Mouse (Mus musculus): ENCODE measurements around the gene Ifnar2. TPM values are rescaled to one million over a fixed set of nuclear protein-coding genes. Genes with fewer than 3 reads are reported as not detected.
A peak's percentile ranks its signal among the peaks of the same experiment; 100 is the strongest.

Gene Ifnar2
- polyA plus RNA-seq, 1 experiment from 2014 or later, result 40.4 TPM

DNA sequence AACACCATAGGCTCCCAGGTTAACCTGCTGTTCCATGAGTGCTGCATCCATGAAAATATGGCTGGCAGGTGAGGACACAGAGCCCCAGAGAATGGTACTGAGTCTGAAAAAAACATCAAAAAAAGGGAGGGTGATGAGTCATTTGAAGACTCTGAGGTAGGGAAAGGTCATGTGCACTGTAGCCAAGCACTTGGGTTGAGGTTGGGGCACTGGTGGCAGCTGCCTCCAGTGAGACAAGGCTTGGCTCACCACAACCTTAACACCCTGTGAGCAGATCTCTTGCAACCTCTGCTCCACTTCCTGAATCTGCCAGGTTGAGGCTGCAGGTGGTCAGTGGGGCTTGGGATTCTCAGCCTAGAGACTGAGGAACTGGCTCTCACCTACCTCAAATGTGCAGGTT, 6.0 kb upstream of the Ifnar2 start:
- Histone ChIP-seq H3K4me2 (replicated peaks) (no peak overlapping the region), H3K27ac (no peak overlapping the region), H3K4me3 (replicated peaks; ENCODE audit: low read length) (no peak overlapping the region), H3K36me3 (replicated peaks; ENCODE audit: control insufficient read depth, insufficient read depth) (no peaks in the 10 kb centered on the region), H3K27me3 (ENCODE audit: control insufficient read depth, insufficient read depth, low read length) (no peaks in the 10 kb centered on the region), H3K9ac (no peak overlapping the region), H3K4me1 (replicated peaks; ENCODE audit: control insufficient read depth, insufficient read depth, low read length) (no peaks in the 10 kb centered on the region), H3K9me3 (ENCODE audit: control insufficient read depth, low read length) (no peaks in the 10 kb centered on the region)
- DNase-seq (ENCODE audit: low spot score) (no peak), ATAC-seq (ENCODE audit: low FRiP score) (no peak)

DNA sequence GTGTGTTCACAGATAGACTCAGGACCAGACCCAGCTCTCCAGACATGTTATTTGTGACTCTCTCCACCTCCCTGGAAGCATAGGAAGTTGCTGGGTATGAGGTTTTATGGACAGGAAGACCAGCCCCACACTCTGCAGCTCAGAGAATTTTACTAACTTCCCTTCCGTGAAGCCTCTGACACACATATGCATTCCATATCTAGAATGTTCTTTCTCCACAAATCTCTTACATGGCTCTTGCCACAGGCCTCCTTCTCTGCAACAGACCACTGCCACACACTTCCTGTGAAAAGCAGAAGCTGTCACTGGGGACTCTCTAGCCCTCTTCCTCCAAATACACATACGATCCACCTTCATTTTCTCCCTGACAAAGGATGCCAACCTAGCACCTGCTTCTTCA, 5.5 kb upstream of the Ifnar2 start:
- Histone ChIP-seq H3K9ac (no peak overlapping the region), H3K4me3 (replicated peaks; ENCODE audit: low read length) (no peak overlapping the region), H3K27me3 (ENCODE audit: control insufficient read depth, insufficient read depth, low read length) (no peaks in the 10 kb centered on the region), H3K36me3 (replicated peaks; ENCODE audit: control insufficient read depth, insufficient read depth) (no peaks in the 10 kb centered on the region), H3K27ac (no peak overlapping the region), H3K4me2 (replicated peaks) (no peak overlapping the region), H3K4me1 (replicated peaks; ENCODE audit: control insufficient read depth, insufficient read depth, low read length) (no peaks in the 10 kb centered on the region), H3K9me3 (ENCODE audit: control insufficient read depth, low read length) (no peaks in the 10 kb centered on the region)
- WGBS, result 88% methylated on average over 2 of the region's 2 CpGs
- ATAC-seq (ENCODE audit: low FRiP score), result no peak
- no peak for DNase-seq (ENCODE audit: low spot score)

DNA sequence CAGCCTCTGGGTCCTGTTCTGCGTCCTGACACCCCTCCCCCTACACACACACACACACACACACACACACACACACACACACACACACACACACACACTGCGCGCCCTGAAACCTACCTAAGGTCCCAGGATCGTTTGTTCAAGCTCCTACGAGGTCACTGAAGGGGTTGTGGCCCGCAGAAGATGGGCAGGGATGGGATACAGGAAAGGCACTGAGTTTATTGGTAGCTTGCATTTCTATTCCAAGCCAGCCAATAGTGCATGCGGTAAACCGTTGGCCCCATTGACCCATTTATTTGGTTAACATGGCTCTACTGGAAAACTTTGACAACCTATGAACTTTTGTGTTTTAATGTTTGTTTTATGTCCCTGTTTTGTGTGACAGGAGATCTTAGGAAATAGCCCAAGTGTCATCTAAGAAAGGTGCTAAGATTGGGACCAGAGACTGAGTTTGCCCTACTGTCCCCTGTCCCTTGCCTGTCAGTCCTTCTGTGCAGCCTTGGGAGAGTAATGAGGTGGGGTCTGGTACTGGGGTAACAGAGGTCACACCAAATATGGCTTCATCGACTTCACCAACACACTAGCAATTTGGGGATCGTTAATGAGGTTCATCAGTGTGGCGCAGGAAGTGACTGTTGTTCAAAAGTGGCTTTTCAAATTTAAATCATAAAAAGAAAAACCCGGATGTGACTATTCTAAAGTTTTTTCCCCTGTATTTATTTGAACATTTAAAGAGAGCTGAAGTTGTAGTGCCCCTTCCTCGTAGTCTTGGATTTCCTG, 1.1 kb downstream of the Ifnar2 start:
- Histone ChIP-seq H3K4me2 (replicated peaks) (peak overlapping the region; percentile 77), H3K27ac (peak overlapping the region; percentile 95), H3K4me3 (replicated peaks; ENCODE audit: low read length) (peak overlapping the region; percentile 92), H3K27me3 (ENCODE audit: control insufficient read depth, insufficient read depth, low read length) (no peaks in the 10 kb centered on the region), H3K4me1 (replicated peaks; ENCODE audit: control insufficient read depth, insufficient read depth, low read length) (peaks cover 10% of the 10 kb centered on the region), H3K9me3 (ENCODE audit: control insufficient read depth, low read length) (no peaks in the 10 kb centered on the region), H3K36me3 (replicated peaks; ENCODE audit: control insufficient read depth, insufficient read depth) (no peaks in the 10 kb centered on the region), H3K9ac (peak overlapping the region; percentile 94)
- ATAC-seq (ENCODE audit: low FRiP score) (no peak), DNase-seq (ENCODE audit: low spot score) (no peak)
- WGBS, result 48% methylated on average over 13 of the region's 13 CpGs

DNA sequence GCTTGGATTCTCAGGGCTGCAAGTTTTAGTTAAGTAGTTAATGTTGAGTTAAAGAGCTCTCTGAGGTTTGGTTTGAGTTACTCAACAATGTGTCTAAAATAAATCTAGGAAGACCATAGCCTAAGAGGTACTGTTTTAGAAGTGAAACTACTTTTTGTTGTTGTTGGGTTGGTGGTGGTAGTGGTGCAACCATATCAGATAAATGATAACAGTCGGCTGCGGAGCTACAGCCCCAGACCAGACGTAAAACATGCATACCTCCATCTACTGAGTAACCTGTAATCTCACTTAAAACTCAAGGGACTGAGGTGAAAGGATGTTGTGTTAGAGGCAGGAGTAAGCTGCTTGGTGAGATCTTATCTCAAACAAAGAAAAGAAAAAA, 1.7 kb downstream of the Ifnar2 start:
- Histone ChIP-seq H3K4me3 (replicated peaks; ENCODE audit: low read length) (no peak overlapping the region), H3K27me3 (ENCODE audit: control insufficient read depth, insufficient read depth, low read length) (no peaks in the 10 kb centered on the region), H3K4me1 (replicated peaks; ENCODE audit: control insufficient read depth, insufficient read depth, low read length) (peaks cover 10% of the 10 kb centered on the region), H3K9ac (no peak overlapping the region), H3K4me2 (replicated peaks) (peak overlapping the region; percentile 77), H3K27ac (no peak overlapping the region), H3K36me3 (replicated peaks; ENCODE audit: control insufficient read depth, insufficient read depth) (no peaks in the 10 kb centered on the region), H3K9me3 (ENCODE audit: control insufficient read depth, low read length) (no peaks in the 10 kb centered on the region)
- no peak for ATAC-seq (ENCODE audit: low FRiP score)
- 96% methylated on average over 3 of the region's 3 CpGs for WGBS
- no peak for DNase-seq (ENCODE audit: low spot score)

DNA sequence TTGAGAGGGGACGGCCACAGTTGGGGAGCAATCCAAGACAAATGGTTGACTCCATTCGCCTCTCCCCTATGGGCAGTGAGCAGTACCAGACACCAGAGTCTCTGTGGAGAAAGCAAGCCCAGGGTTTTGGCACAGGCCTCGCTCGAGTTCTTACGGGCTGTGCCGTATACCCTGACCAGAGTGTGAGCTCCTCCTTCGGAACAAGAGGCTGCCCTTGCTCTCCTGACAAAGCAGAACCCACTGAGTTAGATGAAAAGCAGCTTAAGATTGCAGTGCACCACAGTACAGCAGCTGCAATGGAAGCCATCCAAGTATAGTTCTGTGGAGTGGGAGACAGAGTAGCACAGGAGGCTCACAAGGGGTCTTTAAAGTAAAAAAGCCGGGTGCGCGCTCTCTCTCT, 4.1 kb downstream of the Ifnar2 start:
- H3K27me3 ChIP-seq (ENCODE audit: control insufficient read depth, insufficient read depth, low read length), result no peaks in the 10 kb centered on the region
- no peak overlapping the region for H3K4me3 ChIP-seq (replicated peaks; ENCODE audit: low read length)
- no peaks in the 10 kb centered on the region for H3K36me3 ChIP-seq (replicated peaks; ENCODE audit: control insufficient read depth, insufficient read depth)
- H3K9me3 ChIP-seq (ENCODE audit: control insufficient read depth, low read length), result no peaks in the 10 kb centered on the region
- peak overlapping the region; percentile 3; the same call in 1 of the 2 replicates for H3K27ac ChIP-seq
- H3K4me1 ChIP-seq (replicated peaks; ENCODE audit: control insufficient read depth, insufficient read depth, low read length), result peaks cover 10% of the 10 kb centered on the region
- H3K9ac ChIP-seq, result no peak overlapping the region
- no peak for DNase-seq (ENCODE audit: low spot score)
- H3K4me2 ChIP-seq (replicated peaks), result no peak overlapping the region
- no peak for ATAC-seq (ENCODE audit: low FRiP score)
- 91% methylated on average over 10 of the region's 10 CpGs for WGBS

DNA sequence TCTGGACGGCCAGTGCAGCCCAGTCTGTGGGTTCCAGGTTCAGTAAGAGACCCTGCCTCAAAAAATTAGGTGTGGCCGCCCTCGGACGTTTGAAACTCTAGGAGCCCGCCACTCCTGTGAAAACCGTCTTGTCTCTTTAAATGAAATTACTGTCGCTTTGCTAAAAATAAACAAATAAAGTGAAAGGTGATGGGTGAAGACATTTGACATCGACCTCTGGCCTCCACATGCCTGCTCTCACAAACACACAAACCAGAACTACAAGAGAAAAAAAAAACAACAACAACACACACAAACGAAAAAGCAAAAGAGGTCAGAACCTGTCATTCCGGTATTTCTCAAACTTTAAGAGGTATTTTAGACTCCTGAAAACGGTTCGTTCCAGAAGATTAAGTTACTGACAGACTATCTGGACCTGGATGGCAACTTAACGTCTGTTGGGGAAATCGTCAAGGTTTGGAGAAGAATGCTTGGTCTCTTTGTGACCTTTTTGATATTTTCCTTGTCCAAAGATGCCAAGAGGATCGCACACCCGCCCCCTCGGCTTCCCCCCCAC, 5.9 kb downstream of the Ifnar2 start:
- Histone ChIP-seq H3K27me3 (ENCODE audit: control insufficient read depth, insufficient read depth, low read length) (no peaks in the 10 kb centered on the region), H3K4me1 (replicated peaks; ENCODE audit: control insufficient read depth, insufficient read depth, low read length) (peaks cover 8% of the 10 kb centered on the region), H3K4me3 (replicated peaks; ENCODE audit: low read length) (no peak overlapping the region), H3K27ac (0 out of 2 replicates have a peak overlapping the region, but pooled peaks have one; percentile 48), H3K9me3 (ENCODE audit: control insufficient read depth, low read length) (no peaks in the 10 kb centered on the region), H3K36me3 (replicated peaks; ENCODE audit: control insufficient read depth, insufficient read depth) (peaks cover 1% of the 10 kb centered on the region; the same call in 1 of the 2 replicates), H3K9ac (no peak overlapping the region), H3K4me2 (replicated peaks) (no peak overlapping the region)
- ATAC-seq (ENCODE audit: low FRiP score) (no peak), DNase-seq (ENCODE audit: low spot score) (no peak)
- WGBS, result 66% methylated on average over 17 of the region's 17 CpGs

DNA sequence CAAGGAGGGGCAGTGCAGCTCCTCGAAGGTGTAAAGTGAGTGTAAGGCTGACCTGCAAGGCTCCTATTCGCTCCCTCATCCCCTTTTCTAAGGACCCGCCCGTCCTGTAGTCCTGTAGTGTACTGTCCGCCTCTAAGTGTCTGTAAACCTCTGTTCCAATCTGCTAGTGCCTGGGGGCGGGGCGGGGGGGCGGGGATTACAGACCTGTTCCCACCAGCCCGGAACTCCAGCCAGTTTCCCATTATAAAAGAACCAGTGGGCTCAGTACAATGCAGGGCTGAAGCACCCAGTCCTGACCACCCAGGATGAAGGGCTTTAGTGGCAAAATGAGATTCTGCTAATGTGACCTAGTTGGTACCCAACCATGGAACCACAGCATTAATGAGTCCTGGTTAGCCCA, 6.4 kb downstream of the Ifnar2 start:
- no peaks in the 10 kb centered on the region for H3K27me3 ChIP-seq (ENCODE audit: control insufficient read depth, insufficient read depth, low read length)
- ATAC-seq (ENCODE audit: low FRiP score) (peak; percentile 55; the same call in 1 of the 2 replicates), DNase-seq (ENCODE audit: low spot score) (no peak)
- no peak overlapping the region for H3K4me2 ChIP-seq (replicated peaks)
- H3K27ac ChIP-seq, result 0 out of 2 replicates have a peak overlapping the region, but pooled peaks have one; percentile 48
- WGBS, result 33% methylated on average over 9 of the region's 9 CpGs
- H3K36me3 ChIP-seq (replicated peaks; ENCODE audit: control insufficient read depth, insufficient read depth), result peaks cover 6% of the 10 kb centered on the region
- H3K4me1 ChIP-seq (replicated peaks; ENCODE audit: control insufficient read depth, insufficient read depth, low read length), result peaks cover 4% of the 10 kb centered on the region
- no peak overlapping the region for H3K9ac ChIP-seq
- H3K4me3 ChIP-seq (replicated peaks; ENCODE audit: low read length), result no peak overlapping the region
- no peaks in the 10 kb centered on the region for H3K9me3 ChIP-seq (ENCODE audit: control insufficient read depth, low read length)

DNA sequence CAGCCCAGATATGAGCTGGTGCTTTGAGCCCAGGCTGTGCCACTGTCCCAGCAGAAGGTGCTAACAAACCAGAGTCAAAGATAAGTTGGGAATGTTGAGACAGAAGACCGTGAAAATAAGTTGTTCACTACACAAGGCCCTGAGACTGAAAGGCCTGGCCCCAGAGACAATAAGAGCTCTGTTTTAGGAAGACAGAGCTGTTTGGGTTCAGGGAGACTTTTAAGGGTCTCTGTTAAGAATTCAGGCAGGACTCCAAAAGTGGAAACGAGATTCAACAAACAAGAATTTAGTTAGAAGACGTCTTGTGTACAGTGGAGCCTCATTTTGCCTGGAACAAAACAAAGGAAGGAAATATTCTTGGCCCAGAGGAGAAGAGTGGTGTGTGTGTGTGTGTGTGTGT, 6.8 kb downstream of the Ifnar2 start:
- Histone ChIP-seq H3K27ac (0 out of 2 replicates have a peak overlapping the region, but pooled peaks have one; percentile 48), H3K36me3 (replicated peaks; ENCODE audit: control insufficient read depth, insufficient read depth) (peaks cover 10% of the 10 kb centered on the region), H3K4me2 (replicated peaks) (no peak overlapping the region), H3K4me3 (replicated peaks; ENCODE audit: low read length) (no peak overlapping the region), H3K9ac (no peak overlapping the region), H3K9me3 (ENCODE audit: control insufficient read depth, low read length) (no peaks in the 10 kb centered on the region), H3K27me3 (ENCODE audit: control insufficient read depth, insufficient read depth, low read length) (no peaks in the 10 kb centered on the region), H3K4me1 (replicated peaks; ENCODE audit: control insufficient read depth, insufficient read depth, low read length) (no peaks in the 10 kb centered on the region)
- DNase-seq (ENCODE audit: low spot score) (no peak), ATAC-seq (ENCODE audit: low FRiP score) (peak; percentile 8; the same call in 1 of the 2 replicates)
- WGBS, result 46% methylated on average over 3 of the region's 3 CpGs

DNA sequence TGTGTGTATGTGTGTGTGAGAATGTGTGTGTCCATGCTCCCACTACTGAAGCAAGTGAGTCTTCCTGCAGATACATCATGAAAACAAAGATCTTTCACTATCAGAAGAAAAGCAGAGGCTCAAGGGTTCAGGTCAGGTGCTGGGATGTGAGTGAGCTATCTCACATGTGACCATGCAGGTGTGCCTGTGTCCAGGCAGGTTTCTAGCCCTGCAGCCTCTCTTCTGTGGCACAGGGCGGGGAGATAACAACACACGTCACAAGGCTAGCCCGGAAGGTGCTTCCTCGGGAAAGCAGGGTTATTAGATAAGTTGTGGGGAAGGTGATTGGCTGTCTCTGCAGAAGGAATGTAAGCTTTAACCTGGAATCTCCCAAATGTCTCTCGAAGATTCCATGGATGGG, 7.6 kb downstream of the Ifnar2 start:
- H3K27ac ChIP-seq, result no peak overlapping the region

More for the DNA sequence above, 7.6 kb downstream of the Ifnar2 start:
- H3K4me1 ChIP-seq (replicated peaks; ENCODE audit: control insufficient read depth, insufficient read depth, low read length), result no peaks in the 10 kb centered on the region
- no peaks in the 10 kb centered on the region for H3K27me3 ChIP-seq (ENCODE audit: control insufficient read depth, insufficient read depth, low read length)
- no peak overlapping the region for H3K4me2 ChIP-seq (replicated peaks)
- no peak overlapping the region for H3K9ac ChIP-seq
- DNase-seq (ENCODE audit: low spot score), result no peak
- no peak overlapping the region for H3K4me3 ChIP-seq (replicated peaks; ENCODE audit: low read length)
- WGBS, result 87% methylated on average over 5 of the region's 5 CpGs
- no peak for ATAC-seq (ENCODE audit: low FRiP score)
- H3K36me3 ChIP-seq (replicated peaks; ENCODE audit: control insufficient read depth, insufficient read depth), result peaks cover 15% of the 10 kb centered on the region
- H3K9me3 ChIP-seq (ENCODE audit: control insufficient read depth, low read length), result no peaks in the 10 kb centered on the region
